In the genomic region with DNA sequence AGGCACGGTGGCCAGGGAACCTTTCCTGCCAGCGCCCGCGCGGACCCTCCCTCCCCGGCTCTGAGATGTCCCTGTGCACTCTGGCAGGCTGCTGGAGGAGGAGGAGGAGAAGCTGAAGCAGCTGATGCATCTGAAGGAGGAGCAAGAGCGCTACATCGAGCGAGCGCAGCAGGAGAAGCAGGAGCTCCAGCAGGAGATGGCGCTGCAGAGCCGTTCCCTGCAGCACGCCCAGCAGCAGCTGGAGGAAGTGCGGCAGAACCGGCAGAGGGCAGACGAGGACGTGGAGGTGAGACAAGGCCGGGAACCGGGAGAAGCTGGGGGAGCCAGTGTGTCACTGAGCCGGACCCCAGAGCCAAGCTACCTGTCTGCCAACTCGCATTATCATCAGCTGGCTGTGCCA, we compare ENCODE assay signal across 8 mouse cellular contexts. TPM values are rescaled to one million over a fixed set of nuclear protein-coding genes. Genes with fewer than 3 reads are reported as not detected.
A peak's percentile ranks its signal among the peaks of the same experiment; 100 is the strongest.
DNase-seq lines count a peak whose midpoint lies in the region; ATAC-seq lines count a peak whose summit lies in the region.

No protein-coding gene starts in this region.

- peak; percentile 32; the same call in 1 of the 2 replicates for ATAC-seq in heart, embryonic 14.5 days (ENCODE audit: insufficient number of reproducible peaks, insufficient read depth, low FRiP score, low read depth)
- ATAC-seq in liver, embryonic 11.5 days (replicated peaks; ENCODE audit: low FRiP score), result peak; percentile 41; the same call in 1 of the 2 replicates
- ATAC-seq in stomach, embryonic 14.5 days (ENCODE audit: insufficient number of reproducible peaks, insufficient read depth, low FRiP score, low read depth), result peak; percentile 39; the same call in 1 of the 2 replicates

- no peaks in the 10 kb centered on the region for H3K9me3 ChIP-seq in heart, embryonic 14.5 days (ENCODE audit: control insufficient read depth, low read length)
- no peaks in the 10 kb centered on the region for H3K9me3 ChIP-seq in liver, embryonic 11.5 days (ENCODE audit: control insufficient read depth, low read length)
- H3K9me3 ChIP-seq in stomach, embryonic 14.5 days (ENCODE audit: control insufficient read depth, low read depth, low read length), result no peaks in the 10 kb centered on the region

- peak overlapping the region; percentile 25; the same call in 1 of the 2 replicates for H3K9ac ChIP-seq in heart, embryonic 14.5 days (ENCODE audit: low read length)
- H3K9ac ChIP-seq in liver, embryonic 11.5 days (ENCODE audit: low read depth, low read length), result peak overlapping the region; percentile 40
- no peak overlapping the region for H3K9ac ChIP-seq in stomach, embryonic 14.5 days (replicated peaks; ENCODE audit: low read depth, low read length)

- peak; percentile 74 to 78 for DNase-seq in B cell, adult 2 months
- DNase-seq in brain, adult 2 months (ENCODE audit: low read depth, low spot score), result peak; percentile 98
- DNase-seq in fibroblast of lung, adult 2 months (ENCODE audit: low read depth), result peak; percentile 73
- DNase-seq in kidney, postnatal 10 days, result peak; percentile 97
- DNase-seq in liver, embryonic 11.5 days (ENCODE audit: low spot score), result peak; percentile 81
- peak; percentile 55 to 77 for DNase-seq in natural killer cell, adult 2 months (ENCODE audit: low spot score in 2 of 2)

- no peaks in the 10 kb centered on the region for H3K36me3 ChIP-seq in heart, embryonic 14.5 days (ENCODE audit: control insufficient read depth, insufficient read depth, low read length)
- peaks cover 8% of the 10 kb centered on the region; the same call in 1 of the 2 replicates for H3K36me3 ChIP-seq in liver, embryonic 11.5 days (ENCODE audit: control insufficient read depth, insufficient read depth, low read length)
- H3K36me3 ChIP-seq in stomach, embryonic 14.5 days (ENCODE audit: control insufficient read depth, insufficient read depth, low read length), result no peaks in the 10 kb centered on the region

- H3K4me2 ChIP-seq in heart, embryonic 14.5 days (ENCODE audit: low read length), result peak overlapping the region; percentile 63
- H3K4me2 ChIP-seq in liver, embryonic 11.5 days, result peak overlapping the region; percentile 63
- peak overlapping the region; percentile 42 for H3K4me2 ChIP-seq in stomach, embryonic 14.5 days (replicated peaks; ENCODE audit: low read depth, low read length)

- H3K27ac ChIP-seq in heart, embryonic 14.5 days (replicated peaks in 1 of 2; ENCODE audit: control insufficient read depth in 1 of 2, insufficient read depth in 1 of 2, low read depth in 2 of 2, low read length in 2 of 2), result no peak overlapping the region
- no peak overlapping the region for H3K27ac ChIP-seq in liver, embryonic 11.5 days (ENCODE audit: low read depth, low read length)
- H3K27ac ChIP-seq in stomach, embryonic 14.5 days (ENCODE audit: low read length), result no peak overlapping the region

- WGBS in heart, embryonic 14.5 days, result 2% methylated on average over 21 of the region's 21 CpGs
- WGBS in liver, embryonic 11.5 days, result 17% methylated on average over 21 of the region's 21 CpGs
- 0% methylated on average over 21 of the region's 21 CpGs for WGBS in stomach, embryonic 14.5 days

- no peaks in the 10 kb centered on the region for H3K27me3 ChIP-seq in heart, embryonic 14.5 days (ENCODE audit: control insufficient read depth, insufficient read depth, low read length)
- no peaks in the 10 kb centered on the region for H3K27me3 ChIP-seq in liver, embryonic 11.5 days (replicated peaks; ENCODE audit: control insufficient read depth, insufficient read depth, low read length)
- H3K27me3 ChIP-seq in stomach, embryonic 14.5 days (ENCODE audit: control insufficient read depth, insufficient read depth, low read length), result no peaks in the 10 kb centered on the region

- peak overlapping the region; percentile 26 to 34; a peak in 2 of 4 replicates for H3K4me3 ChIP-seq in heart, embryonic 14.5 days (ENCODE audit: control insufficient read depth in 1 of 2, insufficient read depth in 1 of 2, low read depth in 1 of 2, low read length in 2 of 2)
- peak overlapping the region; percentile 33 for H3K4me3 ChIP-seq in liver, embryonic 11.5 days (ENCODE audit: low read depth, low read length)
- peak overlapping the region; percentile 15; the same call in 1 of the 2 replicates for H3K4me3 ChIP-seq in stomach, embryonic 14.5 days (ENCODE audit: low read depth, low read length)

- peaks cover 5 to 9% of the 10 kb centered on the region in 2 experiments; a peak in 3 of 4 replicates for H3K4me1 ChIP-seq in heart, embryonic 14.5 days (ENCODE audit: control insufficient read depth in 2 of 2, insufficient read depth in 2 of 2, low read length in 2 of 2)
- H3K4me1 ChIP-seq in liver, embryonic 11.5 days (replicated peaks; ENCODE audit: control insufficient read depth, insufficient read depth, low read length), result peaks cover 26% of the 10 kb centered on the region
- H3K4me1 ChIP-seq in stomach, embryonic 14.5 days (ENCODE audit: control insufficient read depth, insufficient read depth, low read length), result peaks cover 4% of the 10 kb centered on the region; the same call in 1 of the 2 replicates

RNA-seq across cellular contexts. Expression of a gene that starts 6.5 kb away (rescaled TPM):
- polyA plus RNA-seq in heart, embryonic 14.5 days (2014; fragmentation: Nextera tagmentation; extraction: Ambion mirVana), result 2.2 TPM in 2 replicates
- polyA plus RNA-seq in liver, embryonic 11.5 days (2014; fragmentation: Nextera tagmentation; extraction: Ambion mirVana), result 1.6 and 2.3 TPM in 2 replicates
- polyA plus RNA-seq in stomach, embryonic 14.5 days (2014; fragmentation: Nextera tagmentation; extraction: Ambion mirVana), result 3.4 TPM in 2 replicates

RNA-seq across cellular contexts. Expression of a gene that starts 18.4 kb away (rescaled TPM):
- polyA plus RNA-seq in heart, embryonic 14.5 days (2014; fragmentation: Nextera tagmentation; extraction: Ambion mirVana), result 1.5 and 1.9 TPM in 2 replicates
- polyA plus RNA-seq in liver, embryonic 11.5 days (2014; fragmentation: Nextera tagmentation; extraction: Ambion mirVana), result 24.1 and 27.3 TPM in 2 replicates
- polyA plus RNA-seq in stomach, embryonic 14.5 days (2014; fragmentation: Nextera tagmentation; extraction: Ambion mirVana), result 4.1 and 4.3 TPM in 2 replicates

RNA-seq across cellular contexts. Expression of a gene that starts 49.1 kb away (rescaled TPM):
- 19.2 and 23.0 TPM in 2 replicates for polyA plus RNA-seq in heart, embryonic 14.5 days (2014; fragmentation: Nextera tagmentation; extraction: Ambion mirVana)
- polyA plus RNA-seq in liver, embryonic 11.5 days (2014; fragmentation: Nextera tagmentation; extraction: Ambion mirVana), result 13.3 and 14.6 TPM in 2 replicates
- polyA plus RNA-seq in stomach, embryonic 14.5 days (2014; fragmentation: Nextera tagmentation; extraction: Ambion mirVana), result 32.5 and 37.3 TPM in 2 replicates
